Mouse (Mus musculus): ENCODE results near the gene Tprn.

Gene Tprn

GRCm38 (mm10) chr2:25262291-25262767, at the start of gene Tprn:
Tprn (plus strand) TSS chr2:25262618.
- DNase-seq (ENCODE audit: low read depth, low spot score), result peak; percentile 100

GRCm38 (mm10) chr2:25213266-25213865, 49.1 kb upstream of the Tprn start:
- DNase-seq (ENCODE audit: low read depth, low spot score), result peak; percentile 54

GRCm38 (mm10) chr2:25214444-25214843, 48.0 kb upstream of the Tprn start, which contains the start of gene Stpg3:
Stpg3 (minus strand) TSS chr2:25214637.
- DNase-seq (ENCODE audit: low read depth, low spot score), result no peak

GRCm38 (mm10) chr2:25217666-25218065, 44.8 kb upstream of the Tprn start:
- no peak for DNase-seq (ENCODE audit: low read depth, low spot score)

GRCm38 (mm10) chr2:25218445-25218844, 44.0 kb upstream of the Tprn start, which contains the start of gene Fam166a:
Fam166a (plus strand) TSS chr2:25218745.
- no peak for DNase-seq (ENCODE audit: low read depth, low spot score)

GRCm38 (mm10) chr2:25221331-25221772, 41.1 kb upstream of the Tprn start:
- DNase-seq (ENCODE audit: low read depth, low spot score), result peak; percentile 46

- peak; percentile 92 for DNase-seq (ENCODE audit: low read depth, low spot score)
These were observed 38.5 kb upstream of the Tprn start for GRCm38 (mm10) chr2:25223681-25224491.

GRCm38 (mm10) chr2:25224492-25224765, 38.0 kb upstream of the Tprn start, which contains the start of gene Tubb4b:
Tubb4b (minus strand) TSS chr2:25224702.
- no peak for DNase-seq (ENCODE audit: low read depth, low spot score)

- DNase-seq (ENCODE audit: low read depth, low spot score), result peak; percentile 100
These were observed 37.4 kb upstream of the Tprn start for GRCm38 (mm10) chr2:25224766-25225752.

- DNase-seq (ENCODE audit: low read depth, low spot score), result no peak
These were observed 36.5 kb upstream of the Tprn start for GRCm38 (mm10) chr2:25225811-25226379.

- DNase-seq (ENCODE audit: low read depth, low spot score), result no peak
These were observed 35.6 kb upstream of the Tprn start for GRCm38 (mm10) chr2:25226864-25227263.

GRCm38 (mm10) chr2:25227406-25227805, 35.0 kb upstream of the Tprn start:
- DNase-seq (ENCODE audit: low read depth, low spot score), result no peak

- DNase-seq (ENCODE audit: low read depth, low spot score), result peak; percentile 96
These were observed 34.0 kb upstream of the Tprn start for GRCm38 (mm10) chr2:25228431-25228889.

- DNase-seq (ENCODE audit: low read depth, low spot score), result no peak
These were observed 33.4 kb upstream of the Tprn start for GRCm38 (mm10) chr2:25228995-25229530.

GRCm38 (mm10) chr2:25229582-25229981, 32.8 kb upstream of the Tprn start:
- DNase-seq (ENCODE audit: low read depth, low spot score), result no peak

GRCm38 (mm10) chr2:25230581-25230980, 31.8 kb upstream of the Tprn start:
- no peak for DNase-seq (ENCODE audit: low read depth, low spot score)

- peak; percentile 42 for DNase-seq (ENCODE audit: low read depth, low spot score)
These were observed 31.4 kb upstream of the Tprn start for GRCm38 (mm10) chr2:25231038-25231437.

GRCm38 (mm10) chr2:25233421-25233820, 29.0 kb upstream of the Tprn start:
- DNase-seq (ENCODE audit: low read depth, low spot score), result no peak

GRCm38 (mm10) chr2:25234050-25234449, 28.4 kb upstream of the Tprn start, which contains the start of gene Slc34a3:
Slc34a3 (minus strand) TSS chr2:25234364.
- DNase-seq (ENCODE audit: low read depth, low spot score), result no peak

- DNase-seq (ENCODE audit: low read depth, low spot score), result no peak
These were observed 27.7 kb upstream of the Tprn start for GRCm38 (mm10) chr2:25234551-25235220.

Measured in R1 (cell line).